Mouse (Mus musculus): ENCODE data around the gene Ap1g2. TPM values are rescaled to one million over a fixed set of nuclear protein-coding genes. Genes with fewer than 3 reads are reported as not detected.

The Ap1g2 gene
- polyA plus RNA-seq, 1 experiment = 6.5 TPM

DNA sequence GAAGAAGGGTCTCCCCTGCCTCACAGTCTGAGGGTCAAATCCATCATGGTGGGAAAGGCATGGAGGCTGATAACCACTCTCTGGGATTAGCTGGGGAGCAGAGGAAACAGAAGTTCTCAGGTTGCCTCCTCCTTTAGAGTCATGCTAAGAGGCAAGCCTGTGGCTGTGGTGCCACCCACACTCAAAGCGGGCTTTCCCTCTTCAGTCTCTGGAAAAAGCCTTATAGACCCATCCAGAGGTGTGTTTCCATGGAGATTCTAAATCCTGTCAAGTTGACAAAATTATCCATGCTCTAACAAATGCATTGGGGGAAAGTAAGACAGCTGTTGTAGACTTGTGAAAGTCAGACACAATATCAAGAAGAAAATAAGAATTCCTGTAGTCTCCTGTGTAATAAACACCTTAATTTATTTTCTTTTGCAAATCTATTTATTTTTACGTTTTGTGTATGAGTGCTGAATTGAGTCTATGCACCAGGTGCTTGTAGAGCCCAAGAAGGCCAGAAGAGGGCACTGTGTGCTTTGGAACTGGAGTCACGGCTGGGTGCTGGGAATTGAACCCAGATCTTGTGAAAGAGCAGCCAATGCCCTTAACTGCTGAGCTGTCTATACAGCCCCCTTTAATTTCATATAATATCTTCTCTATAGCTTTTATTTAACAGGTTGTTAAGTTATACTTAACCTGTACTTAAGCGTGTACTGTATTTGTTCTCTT is 13.2 kb upstream of the Ap1g2 start:
- no peaks in the 10 kb centered on the region for H3K36me3 ChIP-seq (ENCODE audit: control insufficient read depth, insufficient read depth)
- no peak overlapping the region for H3ac ChIP-seq (ENCODE audit: control insufficient read depth, insufficient read length)
- no peak overlapping the region for H3K4me2 ChIP-seq (ENCODE audit: low read depth)
- peaks cover 29% of the 10 kb centered on the region for H3K27me3 ChIP-seq (ENCODE audit: control insufficient read depth, insufficient read depth, insufficient read length)
- no peaks in the 10 kb centered on the region for H3K79me2 ChIP-seq (ENCODE audit: control insufficient read depth, insufficient read depth)
- TF ChIP-seq E2F4 (IDR thresholded peaks at IDR 0.05; ENCODE audit: insufficient read depth) (no peak), POLR2AphosphoS2 (IDR thresholded peaks at IDR 0.05; ENCODE audit: insufficient read length, low read depth) (no peak), USF1 (IDR thresholded peaks at IDR 0.05; ENCODE audit: low read depth) (no peak), TCF3 (IDR thresholded peaks at IDR 0.05; ENCODE audit: insufficient read length, low read depth) (no peak), POLR2A (IDR thresholded peaks at IDR 0.05; ENCODE audit: insufficient read length, low read depth) (no peak)
- no peak overlapping the region for H3K4me3 ChIP-seq

GRCm38 (mm10) chr14:55118852-55119251 is 12.5 kb upstream of the Ap1g2 start:
- H3ac ChIP-seq (ENCODE audit: control insufficient read depth, insufficient read length) = no peak overlapping the region
- TF ChIP-seq TCF12 (IDR thresholded peaks at IDR 0.05; ENCODE audit: insufficient read depth, poor library complexity, severe bottlenecking) (no peak), USF1 (IDR thresholded peaks at IDR 0.05; ENCODE audit: low read depth) (no peak), TCF3 (IDR thresholded peaks at IDR 0.05; ENCODE audit: insufficient read length, low read depth) (no peak)
- H3K36me3 ChIP-seq (ENCODE audit: control insufficient read depth, insufficient read depth) = no peaks in the 10 kb centered on the region
- H3K27me3 ChIP-seq (ENCODE audit: control insufficient read depth, insufficient read depth, insufficient read length) = peaks cover 37% of the 10 kb centered on the region
- no peaks in the 10 kb centered on the region for H3K79me2 ChIP-seq (ENCODE audit: control insufficient read depth, insufficient read depth)
- no peak overlapping the region for H3K4me2 ChIP-seq (ENCODE audit: low read depth)
- H3K4me3 ChIP-seq = no peak overlapping the region

- Histone ChIP-seq H3K79me2 (ENCODE audit: control insufficient read depth, insufficient read depth) (no peaks in the 10 kb centered on the region), H3K4me3 (no peak within 1 kb of the TSS), H3K36me3 (ENCODE audit: control insufficient read depth, insufficient read depth) (no peaks in the 10 kb centered on the region), H3K27me3 (ENCODE audit: control insufficient read depth, insufficient read depth, insufficient read length) (peaks cover 53% of the 10 kb centered on the region), H3ac (ENCODE audit: control insufficient read depth, insufficient read length) (no peak within 1 kb of the TSS), H3K4me2 (ENCODE audit: low read depth) (no peak within 1 kb of the TSS)
- TF ChIP-seq REST (IDR thresholded peaks at IDR 0.05; ENCODE audit: insufficient read depth, insufficient read length) (no peak), TCF3 (IDR thresholded peaks at IDR 0.05; ENCODE audit: insufficient read length, low read depth) (no peak), POLR2A (IDR thresholded peaks at IDR 0.05; ENCODE audit: insufficient read length, low read depth) (no peak), TCF12 (IDR thresholded peaks at IDR 0.05; ENCODE audit: insufficient read depth, poor library complexity, severe bottlenecking) (no peak), E2F4 (IDR thresholded peaks at IDR 0.05; ENCODE audit: insufficient read depth) (no peak), MYOD1 (IDR thresholded peaks at IDR 0.05; ENCODE audit: control insufficient read depth in 1 of 3, insufficient read length in 2 of 3, low read depth in 2 of 3) (no peak), MAX (IDR thresholded peaks at IDR 0.05; ENCODE audit: low read depth) (no peak), CEBPB (IDR thresholded peaks at IDR 0.05; ENCODE audit: insufficient read depth, poor library complexity, severe bottlenecking) (no peak), USF1 (IDR thresholded peaks at IDR 0.05; ENCODE audit: low read depth) (no peak), SRF (IDR thresholded peaks at IDR 0.05; ENCODE audit: control insufficient read depth, insufficient read length, low read depth) (no peak), MYOG (IDR thresholded peaks at IDR 0.05; ENCODE audit: control insufficient read depth in 1 of 3, insufficient read depth in 1 of 3, insufficient read length in 2 of 3, low read depth in 2 of 3) (no peak), POLR2AphosphoS2 (IDR thresholded peaks at IDR 0.05; ENCODE audit: insufficient read length, low read depth) (no peak)
Measured at GRCm38 (mm10) chr14:55116425-55117200, 10.2 kb upstream of the Ap1g2 start, which contains the start of gene Jph4. TSS of gene Jph4 (minus strand) at chr14:55116935.

DNA sequence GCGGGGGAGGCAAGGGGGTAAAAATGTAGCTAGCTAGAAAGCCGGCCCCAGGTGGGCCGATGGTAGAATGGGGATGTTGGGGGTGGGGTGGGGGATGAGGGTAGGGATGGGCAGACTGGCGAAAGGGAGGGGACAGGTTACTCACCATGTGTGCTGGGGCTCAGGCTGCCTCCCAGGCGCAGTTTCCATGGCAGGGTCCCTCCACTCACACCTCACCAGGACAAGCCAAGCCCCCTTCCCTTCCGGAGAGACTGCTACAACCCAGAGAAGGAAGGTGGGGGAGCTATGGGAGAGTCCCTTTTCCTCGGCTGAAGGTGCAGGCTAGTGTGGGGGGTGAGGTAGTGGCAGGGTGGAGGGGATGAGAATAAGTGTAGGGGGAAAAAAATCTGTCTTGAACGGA is 9.5 kb upstream of the Ap1g2 start:
- TF ChIP-seq MYOD1 (IDR thresholded peaks at IDR 0.05; ENCODE audit: control insufficient read depth in 1 of 3, insufficient read length in 2 of 3, low read depth in 2 of 3) (no peak), MYOG (IDR thresholded peaks at IDR 0.05; ENCODE audit: control insufficient read depth in 1 of 3, insufficient read depth in 1 of 3, insufficient read length in 2 of 3, low read depth in 2 of 3) (no peak), CEBPB (IDR thresholded peaks at IDR 0.05; ENCODE audit: insufficient read depth, poor library complexity, severe bottlenecking) (no peak), E2F4 (IDR thresholded peaks at IDR 0.05; ENCODE audit: insufficient read depth) (no peak), USF1 (IDR thresholded peaks at IDR 0.05; ENCODE audit: low read depth) (no peak), POLR2A (IDR thresholded peaks at IDR 0.05; ENCODE audit: insufficient read length, low read depth) (no peak), REST (IDR thresholded peaks at IDR 0.05; ENCODE audit: insufficient read depth, insufficient read length) (no peak), SRF (IDR thresholded peaks at IDR 0.05; ENCODE audit: control insufficient read depth, insufficient read length, low read depth) (no peak), POLR2AphosphoS2 (IDR thresholded peaks at IDR 0.05; ENCODE audit: insufficient read length, low read depth) (no peak), TCF12 (IDR thresholded peaks at IDR 0.05; ENCODE audit: insufficient read depth, poor library complexity, severe bottlenecking) (no peak), MAX (IDR thresholded peaks at IDR 0.05; ENCODE audit: low read depth) (no peak), TCF3 (IDR thresholded peaks at IDR 0.05; ENCODE audit: insufficient read length, low read depth) (no peak)
- Histone ChIP-seq H3K36me3 (ENCODE audit: control insufficient read depth, insufficient read depth) (no peaks in the 10 kb centered on the region), H3K4me2 (ENCODE audit: low read depth) (no peak overlapping the region), H3K4me3 (no peak overlapping the region), H3K27me3 (ENCODE audit: control insufficient read depth, insufficient read depth, insufficient read length) (peaks cover 55% of the 10 kb centered on the region), H3K79me2 (ENCODE audit: control insufficient read depth, insufficient read depth) (no peaks in the 10 kb centered on the region), H3ac (ENCODE audit: control insufficient read depth, insufficient read length) (no peak overlapping the region)
